Mouse (Mus musculus) testis, adult 2 months (tissue): ENCODE data around the gene Igfbp5.

ENCODE experiments used
- CTCF ChIP-seq: fragments of 200-500 bp; IDR thresholded peaks from 2 replicates; pipeline ENCODE4 v1.5.1; 2012; ENCODE audit warnings: low read depth, mild to moderate bottlenecking, inconsistent platforms, low read length, moderate library complexity; ENCODE audit not compliant: control insufficient read depth, insufficient read depth, insufficient replicate concordance
- POLR2A ChIP-seq: fragments of 200-500 bp; IDR thresholded peaks from 2 replicates; pipeline ENCODE4 v1.6.1; 2012; ENCODE audit warnings: low read depth, mild to moderate bottlenecking, inconsistent platforms, low read length, moderate library complexity; ENCODE audit not compliant: control insufficient read depth

DNA sequence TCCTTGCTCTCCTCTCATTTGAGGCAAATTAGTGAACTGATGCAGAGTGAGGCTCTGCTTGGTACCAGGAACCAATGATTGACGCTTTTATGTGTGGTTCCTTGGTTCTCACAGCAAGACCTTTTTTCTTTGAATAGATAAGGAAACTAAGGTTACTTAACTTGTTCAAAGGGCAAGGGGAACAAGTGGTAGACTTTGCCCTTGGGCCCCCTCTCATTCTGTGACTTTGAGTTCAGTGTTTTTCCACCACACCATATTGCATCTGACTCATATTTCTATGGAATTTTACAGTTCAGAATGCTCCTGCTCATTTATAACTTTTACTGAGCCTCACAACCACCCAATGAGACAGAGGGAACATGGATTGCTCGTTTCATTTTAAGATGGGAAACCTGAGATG, 21.1 kb upstream of the Igfbp5 start:
- TF ChIP-seq POLR2A = no peak
- no peak for TF ChIP-seq CTCF
